Mouse (Mus musculus) spleen, adult 2 months (tissue): ENCODE data around the gene Brat1.

Experiments used
- CTCF ChIP-seq: fragments of 200-500 bp; IDR thresholded peaks from 2 replicates; pipeline ENCODE4 v1.5.1; 2011; ENCODE audit warnings: mild to moderate bottlenecking, inconsistent platforms; ENCODE audit not compliant: insufficient read depth, insufficient read length, insufficient replicate concordance; ENCODE audit errors: extremely low read depth
- POLR2A ChIP-seq: fragments of 200-500 bp; IDR thresholded peaks from 2 replicates; pipeline ENCODE4 v1.6.1; 2011; ENCODE audit warnings: low read depth, low read length, inconsistent platforms

DNA sequence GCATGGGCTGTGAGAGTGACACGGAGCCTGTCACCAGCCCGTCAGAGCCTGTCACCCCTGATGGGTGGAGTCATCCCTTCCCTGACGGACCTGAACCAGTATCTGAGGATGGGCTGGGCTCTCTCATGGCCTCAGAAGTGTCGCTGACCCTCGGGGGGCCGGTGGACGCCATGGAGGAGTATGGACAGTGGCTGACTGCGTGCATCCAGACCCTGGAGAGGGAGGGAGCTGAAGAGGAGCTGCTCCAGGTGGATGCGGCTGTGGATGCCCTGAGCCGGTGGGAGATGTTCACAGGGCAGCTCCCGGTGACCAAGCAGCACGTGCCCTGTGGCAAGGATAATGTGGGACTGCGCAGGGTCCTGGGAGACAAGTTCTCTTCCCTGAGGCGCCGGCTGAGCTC lies 47.2 kb downstream of the Brat1 start:
- TF ChIP-seq POLR2A (no peak), CTCF (no peak)
